Mouse (Mus musculus): ENCODE measurements around the gene Olfr1388. TPM values are rescaled to one million over a fixed set of nuclear protein-coding genes. Genes with fewer than 3 reads are reported as not detected.

Gene Olfr1388
- not detected for polyA plus RNA-seq (2014; fragmentation: Illumina TruSeq; extraction: RNeasy Lipid Tissue Mini Kit (QIAGEN cat#74804); ENCODE audit: low read depth, low replicate concordance)

GRCm38 (mm10) chr11:49436411-49436810, at the start of gene Olfr1388:
Gene Olfr1388 (plus strand): TSS chr11:49436624.

DNA sequence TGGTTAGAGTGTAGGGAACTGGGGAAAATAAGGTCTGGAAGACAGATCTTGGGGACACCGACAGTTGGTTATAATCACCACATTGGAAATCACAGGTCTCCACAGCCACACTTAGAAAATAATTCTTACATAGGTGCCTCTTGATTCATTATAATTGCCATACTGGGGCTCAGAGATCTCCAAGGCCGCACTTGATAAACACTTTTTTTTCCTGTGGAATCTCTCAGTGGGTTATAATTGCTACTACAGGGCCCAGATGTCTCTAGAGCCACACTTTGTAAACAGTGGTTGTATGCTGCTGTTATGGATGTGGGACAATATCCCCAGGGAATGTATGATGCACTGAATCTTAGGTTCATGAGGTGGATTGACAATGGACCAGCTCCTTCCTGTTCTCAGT, 13.7 kb upstream of the Olfr1388 start, which contains the start of gene Olfr1389:
TSS of gene Olfr1389 (plus strand) at position 301 of the 400 bp plus-strand sequence.

DNA sequence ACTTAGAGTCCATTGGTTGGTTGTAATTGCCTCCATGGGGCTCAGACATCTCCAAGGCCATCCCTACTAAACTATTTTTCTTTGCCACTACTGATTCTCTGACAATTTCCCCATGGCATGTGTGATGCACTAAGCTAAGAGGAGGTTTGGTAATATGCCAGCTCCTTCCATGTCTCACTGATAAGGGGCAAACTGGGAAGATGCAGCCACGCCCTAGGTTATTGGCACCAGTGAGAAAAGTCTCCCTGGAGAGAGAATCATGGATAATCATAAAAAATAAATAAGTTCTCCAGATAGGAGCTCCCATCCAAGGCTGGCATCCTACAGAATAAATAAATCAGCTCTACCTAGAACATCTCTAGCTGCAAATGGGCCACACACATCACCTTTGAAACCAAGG, 18.6 kb downstream of the Olfr1388 start, which contains the start of gene Olfr1387:
TSS of gene Olfr1387 (plus strand) at position 301 of the 400 bp plus-strand sequence.

DNA sequence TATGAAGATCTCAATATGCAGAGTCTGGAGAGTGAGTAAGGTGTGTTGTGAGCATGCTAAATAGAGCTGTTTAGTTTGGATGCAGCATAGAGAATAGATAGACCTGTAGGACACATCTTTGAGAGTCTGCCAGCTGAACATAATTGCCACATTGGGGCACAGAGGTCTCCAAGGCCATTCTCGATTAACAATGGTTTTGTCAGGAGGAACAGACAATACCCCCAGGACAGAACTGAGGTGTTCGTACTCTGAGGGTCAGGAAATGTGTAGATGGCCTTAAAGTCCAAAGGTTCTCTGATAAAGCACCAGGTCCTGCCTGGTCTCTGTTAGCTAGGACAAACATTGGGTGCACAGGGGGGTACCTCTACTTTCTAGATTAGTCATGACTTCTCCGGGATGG, 28.3 kb downstream of the Olfr1388 start, which contains the start of gene Olfr1386:
TSS of gene Olfr1386 (plus strand) at position 301 of the 400 bp plus-strand sequence.

GRCm38 (mm10) chr11:49488770-49489169, 52.3 kb downstream of the Olfr1388 start, which contains the start of gene Olfr1385:
Gene Olfr1385 (plus strand): TSS chr11:49489070.

Other genes with a start within 250 kb of the Olfr1388 start
- 5.2 TPM for gene Btnl9, start 249.5 kb upstream of the Olfr1388 start, polyA plus RNA-seq (2014; fragmentation: Illumina TruSeq; extraction: RNeasy Lipid Tissue Mini Kit (QIAGEN cat#74804); ENCODE audit: low read depth, low replicate concordance)
- gene Zfp62, start 233.3 kb upstream of the Olfr1388 start, polyA plus RNA-seq (2014; fragmentation: Illumina TruSeq; extraction: RNeasy Lipid Tissue Mini Kit (QIAGEN cat#74804); ENCODE audit: low read depth, low replicate concordance) = 38.5 TPM
- gene Mgat1, start 192.4 kb upstream of the Olfr1388 start, polyA plus RNA-seq (2014; fragmentation: Illumina TruSeq; extraction: RNeasy Lipid Tissue Mini Kit (QIAGEN cat#74804); ENCODE audit: low read depth, low replicate concordance) = 30.2 TPM
- 0.48 TPM for gene Olfr1393, start 158.3 kb upstream of the Olfr1388 start, polyA plus RNA-seq (2014; fragmentation: Illumina TruSeq; extraction: RNeasy Lipid Tissue Mini Kit (QIAGEN cat#74804); ENCODE audit: low read depth, low replicate concordance)
- gene Olfr1392, start 151.3 kb upstream of the Olfr1388 start, polyA plus RNA-seq (2014; fragmentation: Illumina TruSeq; extraction: RNeasy Lipid Tissue Mini Kit (QIAGEN cat#74804); ENCODE audit: low read depth, low replicate concordance) = not detected
- not detected for gene Olfr10, start 131.9 kb upstream of the Olfr1388 start, polyA plus RNA-seq (2014; fragmentation: Illumina TruSeq; extraction: RNeasy Lipid Tissue Mini Kit (QIAGEN cat#74804); ENCODE audit: low read depth, low replicate concordance)
- gene Olfr1391, start 113.9 kb upstream of the Olfr1388 start, polyA plus RNA-seq (2014; fragmentation: Illumina TruSeq; extraction: RNeasy Lipid Tissue Mini Kit (QIAGEN cat#74804); ENCODE audit: low read depth, low replicate concordance) = not detected
- not detected for gene Olfr1390, start 101.4 kb upstream of the Olfr1388 start, polyA plus RNA-seq (2014; fragmentation: Illumina TruSeq; extraction: RNeasy Lipid Tissue Mini Kit (QIAGEN cat#74804); ENCODE audit: low read depth, low replicate concordance)
- not detected for gene Olfr1389, start 13.6 kb upstream of the Olfr1388 start, polyA plus RNA-seq (2014; fragmentation: Illumina TruSeq; extraction: RNeasy Lipid Tissue Mini Kit (QIAGEN cat#74804); ENCODE audit: low read depth, low replicate concordance)
- gene Olfr1387, start 18.7 kb downstream of the Olfr1388 start, polyA plus RNA-seq (2014; fragmentation: Illumina TruSeq; extraction: RNeasy Lipid Tissue Mini Kit (QIAGEN cat#74804); ENCODE audit: low read depth, low replicate concordance) = not detected
- gene Olfr1386, start 28.4 kb downstream of the Olfr1388 start, polyA plus RNA-seq (2014; fragmentation: Illumina TruSeq; extraction: RNeasy Lipid Tissue Mini Kit (QIAGEN cat#74804); ENCODE audit: low read depth, low replicate concordance) = not detected
- not detected for gene Olfr1385, start 52.4 kb downstream of the Olfr1388 start, polyA plus RNA-seq (2014; fragmentation: Illumina TruSeq; extraction: RNeasy Lipid Tissue Mini Kit (QIAGEN cat#74804); ENCODE audit: low read depth, low replicate concordance)
- gene Olfr1384, start 70.1 kb downstream of the Olfr1388 start, polyA plus RNA-seq (2014; fragmentation: Illumina TruSeq; extraction: RNeasy Lipid Tissue Mini Kit (QIAGEN cat#74804); ENCODE audit: low read depth, low replicate concordance) = not detected
- not detected for gene Olfr1383, start 83.0 kb downstream of the Olfr1388 start, polyA plus RNA-seq (2014; fragmentation: Illumina TruSeq; extraction: RNeasy Lipid Tissue Mini Kit (QIAGEN cat#74804); ENCODE audit: low read depth, low replicate concordance)
- gene Olfr1382, start 91.6 kb downstream of the Olfr1388 start, polyA plus RNA-seq (2014; fragmentation: Illumina TruSeq; extraction: RNeasy Lipid Tissue Mini Kit (QIAGEN cat#74804); ENCODE audit: low read depth, low replicate concordance) = not detected
- not detected for gene Olfr1381, start 106.8 kb downstream of the Olfr1388 start, polyA plus RNA-seq (2014; fragmentation: Illumina TruSeq; extraction: RNeasy Lipid Tissue Mini Kit (QIAGEN cat#74804); ENCODE audit: low read depth, low replicate concordance)
- not detected for gene Olfr1380, start 120.3 kb downstream of the Olfr1388 start, polyA plus RNA-seq (2014; fragmentation: Illumina TruSeq; extraction: RNeasy Lipid Tissue Mini Kit (QIAGEN cat#74804); ENCODE audit: low read depth, low replicate concordance)
- gene Flt4, start 172.6 kb downstream of the Olfr1388 start, polyA plus RNA-seq (2014; fragmentation: Illumina TruSeq; extraction: RNeasy Lipid Tissue Mini Kit (QIAGEN cat#74804); ENCODE audit: low read depth, low replicate concordance) = 1.8 TPM
- gene Scgb3a1, start 227.0 kb downstream of the Olfr1388 start, polyA plus RNA-seq (2014; fragmentation: Illumina TruSeq; extraction: RNeasy Lipid Tissue Mini Kit (QIAGEN cat#74804); ENCODE audit: low read depth, low replicate concordance) = not detected

All from liver, adult 10 weeks (tissue).